Mouse (Mus musculus): ENCODE data around the gene Plxnb1.

Gene Plxnb1

DNA sequence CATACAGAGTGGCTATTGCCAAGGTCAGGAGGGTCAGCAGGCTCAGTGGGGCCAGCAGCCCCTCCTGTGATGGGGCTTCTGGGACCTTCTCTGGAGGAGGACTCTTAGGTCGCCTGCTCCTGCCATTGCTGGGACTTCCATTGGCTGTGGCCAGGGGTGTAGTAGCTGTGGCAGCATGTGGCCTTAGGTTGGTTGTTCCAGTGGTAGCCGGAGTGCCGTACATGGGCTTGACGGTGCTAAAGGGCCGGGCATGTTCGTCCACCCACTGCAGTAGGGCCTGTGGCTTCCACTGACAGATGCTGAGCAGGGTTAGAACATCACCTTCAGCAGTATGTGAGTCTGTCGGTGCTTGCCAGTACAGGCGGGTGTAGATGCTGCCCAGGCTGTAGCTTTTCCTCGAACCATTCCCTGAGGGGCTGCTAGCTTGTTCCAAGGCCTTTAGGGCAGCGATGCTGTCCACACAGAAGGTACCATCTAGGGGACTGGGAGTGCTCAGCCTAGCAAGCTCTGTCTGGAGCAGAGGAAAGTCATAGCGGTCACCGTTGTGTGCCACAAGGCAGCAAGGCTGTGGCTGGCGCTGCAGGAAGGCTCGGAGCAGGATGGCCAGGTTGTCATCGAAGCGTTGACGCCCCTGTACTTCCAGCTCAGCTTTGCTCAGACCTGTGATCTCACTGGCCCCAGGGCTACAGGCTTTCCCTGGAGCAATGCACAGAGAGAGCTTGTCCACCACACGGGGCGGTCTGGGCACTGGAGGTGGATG, 37.0 kb upstream of the Plxnb1 start:
- peaks cover 59% of the 10 kb centered on the region for H3K36me3 ChIP-seq (ENCODE audit: insufficient read depth, low read length)
- no peaks in the 10 kb centered on the region for H3K27me3 ChIP-seq (ENCODE audit: insufficient read depth, low read length)
- H3K4me3 ChIP-seq (replicated peaks; ENCODE audit: low read length): peak overlapping the region; percentile 67
- peaks cover 78% of the 10 kb centered on the region for H3K4me1 ChIP-seq (replicated peaks; ENCODE audit: low read depth, low read length)
- no peaks in the 10 kb centered on the region for H3K9me3 ChIP-seq (ENCODE audit: low read length)
- TF ChIP-seq POU5F1 (IDR thresholded peaks at IDR 0.05; ENCODE audit: borderline replicate concordance, low read length): no peak
- TF ChIP-seq NANOG (IDR thresholded peaks at IDR 0.05; ENCODE audit: borderline replicate concordance, low read length): no peak

DNA sequence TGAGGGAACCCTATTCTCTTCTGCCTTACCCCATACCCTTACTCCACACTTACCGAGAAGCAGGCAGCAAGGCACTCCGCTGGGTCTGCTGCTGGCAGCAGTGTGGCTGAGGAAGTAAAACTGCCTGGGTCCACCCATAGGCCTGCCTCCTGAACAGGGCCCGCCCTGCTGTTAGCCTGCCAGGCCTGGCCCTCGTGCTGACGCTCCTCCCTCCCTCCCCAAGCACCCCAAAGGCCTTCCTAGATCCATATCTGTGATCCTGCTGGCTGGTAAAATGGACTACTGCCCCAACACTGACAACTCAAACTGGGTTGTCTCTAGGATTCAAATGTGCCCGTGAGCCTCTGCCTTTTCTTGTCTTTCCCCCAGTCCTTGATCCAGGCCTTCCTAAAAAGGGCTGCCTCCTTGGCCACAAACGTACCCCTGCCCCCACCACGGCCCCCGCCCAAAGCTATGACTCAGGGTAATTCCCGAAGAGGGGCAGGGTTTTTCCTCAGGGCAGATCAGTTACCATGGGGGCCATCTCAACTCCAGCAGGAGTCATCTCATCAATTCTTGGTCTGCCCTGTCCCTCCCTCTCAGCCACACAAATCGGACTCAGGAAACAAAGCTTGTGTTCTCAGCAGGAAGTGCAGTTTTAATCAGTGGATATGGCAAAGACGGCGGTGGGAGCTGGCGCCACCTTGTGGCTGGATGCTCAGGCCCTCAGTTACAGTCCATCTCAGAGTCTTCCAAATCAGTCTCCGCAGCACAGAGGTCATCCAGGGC, 35.9 kb upstream of the Plxnb1 start, which contains the start of gene Trex1:
Gene Trex1, minus strand, starts transcription at position 599 of the 768 bp plus-strand sequence.
- H3K4me3 ChIP-seq (replicated peaks; ENCODE audit: low read length): peak within 1 kb of the TSS; percentile 67
- TF ChIP-seq POU5F1 (IDR thresholded peaks at IDR 0.05; ENCODE audit: borderline replicate concordance, low read length): no peak
- no peak for TF ChIP-seq NANOG (IDR thresholded peaks at IDR 0.05; ENCODE audit: borderline replicate concordance, low read length)
- TF ChIP-seq CTCF (conservative IDR thresholded peaks at IDR 0.05; ENCODE audit: low read length): peak; percentile 78
- H3K4me1 ChIP-seq (replicated peaks; ENCODE audit: low read depth, low read length): peaks cover 67% of the 10 kb centered on the region
- H3K36me3 ChIP-seq (ENCODE audit: insufficient read depth, low read length): peaks cover 70% of the 10 kb centered on the region
- H3K27me3 ChIP-seq (ENCODE audit: insufficient read depth, low read length): no peaks in the 10 kb centered on the region
- no peaks in the 10 kb centered on the region for H3K9me3 ChIP-seq (ENCODE audit: low read length)

DNA sequence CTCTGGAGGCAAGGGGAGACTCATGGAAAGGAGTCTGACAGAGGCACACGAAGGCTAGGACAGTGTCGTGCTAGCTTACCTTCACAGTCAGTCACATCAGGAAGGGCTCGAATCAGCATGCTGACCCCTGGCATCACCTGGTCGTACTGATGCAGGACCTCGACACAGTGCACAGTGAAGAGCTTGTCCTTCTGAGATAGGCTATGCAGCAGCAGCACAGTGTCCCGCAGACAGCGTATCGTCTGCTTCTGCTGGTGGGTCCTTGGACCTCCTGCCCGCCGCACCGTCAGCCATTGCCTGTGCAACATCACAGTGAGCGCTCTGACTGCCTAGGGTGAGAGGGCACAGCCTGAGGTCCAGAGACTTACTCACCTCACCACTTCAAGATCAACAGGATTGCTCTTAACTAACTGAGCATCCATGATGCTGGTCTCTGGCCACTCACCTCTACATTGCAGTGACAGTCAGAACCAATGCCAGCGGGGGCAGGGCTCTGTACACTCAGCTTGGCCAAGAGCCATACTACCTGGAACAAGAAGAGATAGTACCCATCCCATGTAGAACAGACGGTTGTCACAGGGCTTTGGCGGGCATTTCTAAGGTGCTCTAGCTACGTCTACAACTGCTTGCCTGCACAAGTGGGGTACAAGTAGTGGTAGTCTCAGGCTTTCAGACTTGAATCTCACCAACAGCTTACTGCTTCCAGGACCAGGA, 34.8 kb upstream of the Plxnb1 start:
- Histone ChIP-seq H3K4me3 (replicated peaks; ENCODE audit: low read length) (peak overlapping the region; percentile 67), H3K9me3 (ENCODE audit: low read length) (no peaks in the 10 kb centered on the region), H3K4me1 (replicated peaks; ENCODE audit: low read depth, low read length) (peaks cover 57% of the 10 kb centered on the region), H3K36me3 (ENCODE audit: insufficient read depth, low read length) (peaks cover 79% of the 10 kb centered on the region), H3K27me3 (ENCODE audit: insufficient read depth, low read length) (no peaks in the 10 kb centered on the region)
- TF ChIP-seq POU5F1 (IDR thresholded peaks at IDR 0.05; ENCODE audit: borderline replicate concordance, low read length): no peak
- no peak for TF ChIP-seq CTCF (conservative IDR thresholded peaks at IDR 0.05; ENCODE audit: low read length)
- no peak for TF ChIP-seq NANOG (IDR thresholded peaks at IDR 0.05; ENCODE audit: borderline replicate concordance, low read length)

DNA sequence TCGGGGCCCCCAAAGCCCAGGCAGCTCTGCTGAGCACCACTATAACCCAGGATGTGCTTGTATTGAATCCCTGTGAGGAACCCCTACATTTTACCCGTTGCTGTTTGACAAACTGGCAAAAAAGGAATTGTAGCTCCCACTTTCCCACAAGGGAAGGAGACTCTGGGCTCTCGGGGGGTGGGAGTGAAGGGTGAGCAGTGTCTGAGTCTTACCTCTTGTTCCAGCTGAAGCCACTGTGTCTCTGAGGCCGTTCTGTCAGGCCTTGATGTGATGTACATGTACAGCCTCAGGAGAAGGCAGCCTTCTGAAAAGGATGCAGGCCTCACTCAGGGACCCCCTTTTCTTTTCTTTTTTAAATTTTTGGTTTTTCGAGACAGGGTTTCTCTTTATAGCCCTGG, 34.3 kb upstream of the Plxnb1 start:
- Histone ChIP-seq H3K36me3 (ENCODE audit: insufficient read depth, low read length) (peaks cover 85% of the 10 kb centered on the region), H3K4me1 (replicated peaks; ENCODE audit: low read depth, low read length) (peaks cover 51% of the 10 kb centered on the region), H3K27me3 (ENCODE audit: insufficient read depth, low read length) (no peaks in the 10 kb centered on the region), H3K4me3 (replicated peaks; ENCODE audit: low read length) (no peak overlapping the region), H3K9me3 (ENCODE audit: low read length) (no peaks in the 10 kb centered on the region)
- no peak for TF ChIP-seq CTCF (conservative IDR thresholded peaks at IDR 0.05; ENCODE audit: low read length)
- no peak for TF ChIP-seq NANOG (IDR thresholded peaks at IDR 0.05; ENCODE audit: borderline replicate concordance, low read length)

DNA sequence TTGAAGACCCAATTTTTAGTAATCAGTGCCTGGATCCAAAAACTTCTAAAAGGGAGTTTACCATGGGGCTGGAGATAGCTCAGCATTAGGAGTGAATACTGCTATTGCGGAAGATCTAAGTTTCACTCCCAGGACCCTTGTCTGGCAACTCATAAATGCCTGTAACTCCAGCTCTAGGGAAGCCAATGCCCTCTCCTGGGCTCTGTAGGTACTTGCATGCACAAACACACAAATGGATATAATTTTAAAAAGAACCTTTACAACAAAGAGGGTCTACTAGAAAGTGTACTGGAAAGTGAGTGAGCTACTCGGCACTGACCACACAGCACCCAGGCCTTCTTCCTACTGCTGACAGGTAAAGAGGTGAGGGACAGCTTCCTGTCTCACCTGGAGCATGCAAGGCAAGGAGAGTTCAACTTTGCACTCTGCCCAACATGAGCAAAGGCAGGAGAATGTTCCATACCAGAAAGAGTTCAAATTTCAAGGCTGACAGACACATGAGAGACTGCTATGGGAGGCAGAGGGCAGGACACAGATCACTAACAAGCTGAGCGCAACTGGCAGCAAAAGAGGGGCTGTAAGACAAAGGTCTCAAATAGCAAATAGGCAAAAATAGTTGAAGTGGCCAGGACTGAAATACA, 27.0 kb upstream of the Plxnb1 start:
- H3K4me1 ChIP-seq (replicated peaks; ENCODE audit: low read depth, low read length): peaks cover 8% of the 10 kb centered on the region
- H3K27me3 ChIP-seq (ENCODE audit: insufficient read depth, low read length): no peaks in the 10 kb centered on the region
- H3K4me3 ChIP-seq (replicated peaks; ENCODE audit: low read length): no peak overlapping the region
- H3K36me3 ChIP-seq (ENCODE audit: insufficient read depth, low read length): peaks cover 88% of the 10 kb centered on the region
- no peaks in the 10 kb centered on the region for H3K9me3 ChIP-seq (ENCODE audit: low read length)
- TF ChIP-seq NANOG (IDR thresholded peaks at IDR 0.05; ENCODE audit: borderline replicate concordance, low read length) (no peak), POU5F1 (IDR thresholded peaks at IDR 0.05; ENCODE audit: borderline replicate concordance, low read length) (no peak), CTCF (conservative IDR thresholded peaks at IDR 0.05; ENCODE audit: low read length) (no peak; the same call in 1 of the 2 replicates)

DNA sequence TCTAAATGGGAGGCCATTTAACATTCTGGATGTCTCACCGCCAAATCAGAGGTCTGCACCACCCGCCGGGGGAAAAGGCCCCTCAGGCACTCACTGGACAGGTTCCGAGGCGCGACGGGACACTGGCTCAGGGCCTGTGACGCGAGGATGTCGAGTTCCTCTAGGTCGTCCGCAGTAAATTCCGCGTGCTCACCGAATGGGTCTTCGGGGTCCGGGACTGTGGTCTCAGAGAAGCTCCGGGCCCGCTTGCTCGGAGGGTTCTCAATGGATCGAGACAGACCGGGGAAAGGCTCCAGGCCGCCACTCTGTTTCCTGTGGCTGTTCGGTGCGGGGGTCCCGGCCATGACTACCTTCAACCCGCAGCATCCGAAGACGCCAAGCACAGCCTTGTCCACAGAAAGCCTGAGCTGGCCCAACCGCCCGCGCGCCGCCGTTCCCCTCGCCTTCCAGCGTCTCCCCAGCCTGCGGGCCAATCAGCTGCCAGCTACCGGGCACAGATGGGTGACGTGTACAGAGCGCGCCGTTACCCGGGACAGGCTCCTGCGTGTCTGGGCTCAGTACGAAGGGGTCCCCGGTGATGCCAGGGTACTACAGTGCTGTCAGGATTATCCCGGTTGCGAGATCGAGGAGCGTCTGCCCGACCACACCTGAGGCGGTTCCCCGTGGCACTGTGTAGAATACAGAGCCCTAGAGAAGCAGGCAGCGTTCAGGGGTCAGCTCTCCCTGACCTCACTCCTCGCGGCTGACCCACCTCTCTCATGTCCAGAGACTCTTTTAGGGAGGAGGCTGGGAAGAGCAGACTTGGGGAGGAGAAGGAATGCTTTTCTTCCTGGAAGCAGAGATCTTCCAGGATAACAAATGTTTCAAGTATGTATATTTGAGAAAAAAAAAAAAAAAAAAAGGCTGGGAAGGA, 21.3 kb upstream of the Plxnb1 start, which contains the start of gene Atrip:
Gene Atrip, minus strand, starts transcription at position 464 of the 913 bp plus-strand sequence.
- peaks cover 45% of the 10 kb centered on the region for H3K36me3 ChIP-seq (ENCODE audit: insufficient read depth, low read length)
- H3K4me3 ChIP-seq (replicated peaks; ENCODE audit: low read length): peak within 1 kb of the TSS; percentile 96
- H3K4me1 ChIP-seq (replicated peaks; ENCODE audit: low read depth, low read length): peaks cover 19% of the 10 kb centered on the region
- no peaks in the 10 kb centered on the region for H3K27me3 ChIP-seq (ENCODE audit: insufficient read depth, low read length)
- TF ChIP-seq NANOG (IDR thresholded peaks at IDR 0.05; ENCODE audit: borderline replicate concordance, low read length) (no peak), CTCF (conservative IDR thresholded peaks at IDR 0.05; ENCODE audit: low read length) (no peak)
- H3K9me3 ChIP-seq (ENCODE audit: low read length): no peaks in the 10 kb centered on the region

DNA sequence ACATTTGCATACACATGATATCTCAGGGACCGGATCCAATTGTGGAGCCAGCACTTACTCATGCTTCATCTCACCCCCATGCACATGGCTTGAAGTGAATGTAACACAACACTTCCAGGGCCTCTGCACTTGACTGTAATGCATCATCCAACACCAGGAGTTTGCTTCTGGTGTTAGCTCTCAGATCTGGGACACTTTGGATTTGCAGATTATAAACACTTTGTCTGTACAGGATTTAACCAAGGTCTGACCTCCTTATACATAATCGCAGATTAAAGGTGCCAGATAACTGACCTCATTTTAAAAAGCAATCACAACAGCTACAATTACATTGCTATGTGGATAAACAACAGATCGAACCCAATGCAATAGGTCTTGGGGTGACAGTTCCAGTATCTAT, 14.7 kb upstream of the Plxnb1 start:
- H3K36me3 ChIP-seq (ENCODE audit: insufficient read depth, low read length): peaks cover 30% of the 10 kb centered on the region
- no peaks in the 10 kb centered on the region for H3K9me3 ChIP-seq (ENCODE audit: low read length)
- no peak overlapping the region for H3K4me3 ChIP-seq (replicated peaks; ENCODE audit: low read length)
- TF ChIP-seq CTCF (conservative IDR thresholded peaks at IDR 0.05; ENCODE audit: low read length) (no peak), NANOG (IDR thresholded peaks at IDR 0.05; ENCODE audit: borderline replicate concordance, low read length) (no peak), POU5F1 (IDR thresholded peaks at IDR 0.05; ENCODE audit: borderline replicate concordance, low read length) (no peak)
- H3K4me1 ChIP-seq (replicated peaks; ENCODE audit: low read depth, low read length): peaks cover 35% of the 10 kb centered on the region
- H3K27me3 ChIP-seq (ENCODE audit: insufficient read depth, low read length): no peaks in the 10 kb centered on the region
